Mouse (Mus musculus): ENCODE data around the gene Nop58.
"Not testable (repeated sequence)": the region's sequence is repeated elsewhere in the genome, so short reads cannot be mapped to it uniquely, and the experiment has no call there.

Gene Nop58

GRCm38 (mm10) chr1:59719900-59720299, 35.1 kb downstream of the Nop58 start:
- no peak for DNase-seq (ENCODE audit: low spot score in 2 of 2)

- DNase-seq (ENCODE audit: low spot score in 2 of 2): no peak
These were observed 40.9 kb downstream of the Nop58 start for GRCm38 (mm10) chr1:59725661-59726060.

DNA sequence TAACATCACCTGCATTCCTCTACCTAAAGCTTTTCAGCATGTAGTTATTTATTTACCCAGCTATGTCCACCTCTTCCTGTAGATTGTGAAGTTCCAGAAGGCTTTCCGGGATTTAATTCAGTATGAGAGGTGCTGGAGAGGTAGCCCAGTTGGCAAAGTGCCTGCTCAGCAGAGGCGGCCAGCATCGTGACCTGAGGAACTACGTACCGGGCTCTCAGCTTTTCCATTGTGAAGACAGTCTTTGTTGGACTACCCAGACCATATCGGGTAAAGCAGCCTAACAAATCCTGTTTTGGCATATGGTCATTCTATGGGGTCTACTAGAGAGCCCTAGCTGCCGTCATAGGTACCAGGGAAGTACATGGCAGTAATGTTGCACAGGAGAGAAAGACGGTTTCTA, 45.3 kb downstream of the Nop58 start:
- no peak for DNase-seq (ENCODE audit: low spot score in 2 of 2)

DNA sequence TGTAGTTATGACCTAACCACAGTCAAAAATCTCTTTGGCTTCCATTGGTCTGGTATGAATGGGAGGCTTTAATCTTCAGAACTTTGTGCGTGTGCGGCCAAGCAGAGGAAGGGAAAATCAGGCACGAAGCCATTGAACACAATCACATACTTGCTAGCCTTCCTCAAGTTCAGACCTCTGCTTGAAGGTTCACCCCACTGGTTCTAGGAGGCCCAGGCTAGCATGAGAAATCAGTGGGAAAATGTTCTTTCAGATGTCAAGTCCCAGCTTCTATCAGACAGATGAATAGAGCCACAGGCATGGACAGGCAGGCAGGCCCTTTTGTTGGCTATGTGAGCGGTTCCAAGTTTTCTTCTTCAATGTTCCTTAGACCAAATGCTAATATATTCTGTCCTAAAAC, 46.0 kb downstream of the Nop58 start:
- no peak for DNase-seq (ENCODE audit: low spot score in 2 of 2)

- DNase-seq (ENCODE audit: low spot score in 2 of 2): peak; percentile 8 to 12
These were observed 49.3 kb downstream of the Nop58 start for GRCm38 (mm10) chr1:59734076-59734475.

DNA sequence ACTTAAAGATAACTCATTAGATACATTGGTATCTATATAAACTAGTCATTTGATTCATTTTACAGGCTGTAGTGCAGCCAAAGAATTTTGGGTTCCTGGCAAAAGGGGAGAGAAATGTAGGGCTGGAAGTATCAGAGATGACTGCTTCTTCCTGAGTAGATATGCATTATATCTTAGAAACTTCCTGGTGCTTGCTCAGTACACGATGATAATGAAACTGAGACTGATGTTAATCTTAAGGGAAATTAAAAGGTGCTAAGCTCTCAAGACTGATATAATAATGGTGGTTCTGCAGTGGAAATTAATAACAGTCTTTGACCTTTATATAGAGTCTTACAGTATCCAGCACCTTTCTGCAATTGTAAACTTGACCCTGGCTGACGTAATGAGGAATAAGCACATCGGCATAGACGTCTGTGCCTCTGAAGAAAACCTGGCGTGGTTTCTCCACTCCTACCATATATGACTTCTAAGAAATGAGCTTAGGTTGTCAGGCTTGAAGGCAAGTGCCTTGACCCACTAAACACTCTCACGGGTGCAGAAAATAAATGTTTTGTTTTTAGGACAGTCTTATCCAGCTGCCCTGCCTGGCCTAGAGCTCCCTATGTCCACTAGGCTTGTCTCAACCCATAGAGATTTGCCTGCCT, 54.1 kb downstream of the Nop58 start:
- no peak for DNase-seq (ENCODE audit: low spot score in 2 of 2)

- DNase-seq (ENCODE audit: low spot score in 2 of 2): no peak
These were observed 55.0 kb downstream of the Nop58 start for GRCm38 (mm10) chr1:59739577-59740354.

GRCm38 (mm10) chr1:59749047-59749446, 64.3 kb downstream of the Nop58 start:
- no peak for DNase-seq (ENCODE audit: low spot score in 2 of 2)

- DNase-seq (ENCODE audit: low spot score in 2 of 2): not testable (repeated sequence)
These were observed 65.0 kb downstream of the Nop58 start for GRCm38 (mm10) chr1:59749724-59750123.

- DNase-seq (ENCODE audit: low spot score in 2 of 2): no peak
These were observed 70.5 kb downstream of the Nop58 start for GRCm38 (mm10) chr1:59755298-59755697.

DNA sequence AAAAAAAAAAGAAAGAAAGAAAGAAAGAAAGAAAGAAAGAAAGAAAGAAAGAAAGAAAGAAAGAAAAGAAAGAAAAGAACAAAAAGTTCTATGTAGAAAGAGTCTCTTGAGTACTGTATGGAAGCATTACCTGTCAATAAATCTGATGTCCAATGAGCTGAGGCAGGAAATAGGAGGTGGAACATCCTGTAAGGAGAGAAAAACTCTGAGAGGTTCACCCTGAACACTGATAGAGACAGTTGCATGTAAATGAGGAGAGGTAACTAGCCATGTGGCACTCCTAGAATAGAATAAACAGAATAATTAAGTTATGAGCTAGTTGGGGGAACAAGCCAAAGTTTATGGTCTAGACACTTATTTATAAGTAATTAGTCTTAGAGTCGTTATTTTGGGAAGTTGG, 73.6 kb downstream of the Nop58 start:
- DNase-seq (ENCODE audit: low spot score in 2 of 2): no peak

- DNase-seq (ENCODE audit: low spot score in 2 of 2): peak; percentile 30 to 37
These were observed 77.4 kb downstream of the Nop58 start for GRCm38 (mm10) chr1:59762208-59762607.

- DNase-seq (ENCODE audit: low spot score in 2 of 2): peak; percentile 50 to 70
These were observed 77.9 kb downstream of the Nop58 start for GRCm38 (mm10) chr1:59762651-59763163.

GRCm38 (mm10) chr1:59763164-59763768, 78.5 kb downstream of the Nop58 start, which contains the start of gene Bmpr2:
Gene Bmpr2 (plus strand): TSS chr1:59763400.
- peak; percentile 72 to 79 for DNase-seq (ENCODE audit: low spot score in 2 of 2)

DNA sequence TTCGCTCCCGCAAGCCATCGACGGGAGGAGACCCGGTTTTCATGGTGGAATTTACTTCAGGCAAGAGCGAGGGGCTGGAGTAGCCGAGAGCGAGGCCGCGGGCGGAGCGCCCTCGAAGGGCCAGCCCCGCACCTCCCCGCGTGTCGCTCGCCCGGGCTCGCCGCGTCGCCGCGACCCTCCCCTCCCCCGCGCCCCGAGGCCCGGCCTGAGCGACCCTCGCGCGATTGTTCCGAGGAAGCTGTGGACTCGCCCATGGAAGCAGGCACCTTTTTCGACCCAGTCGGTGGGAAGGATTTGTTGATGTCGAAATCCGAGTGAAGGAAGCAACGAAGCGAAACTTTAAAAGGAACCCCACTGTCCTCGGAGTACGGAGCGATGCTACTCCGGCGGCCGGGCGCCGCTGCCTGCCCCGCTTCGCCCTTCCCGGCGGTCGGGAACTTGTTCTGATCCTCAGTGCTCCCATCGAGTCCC, 79.0 kb downstream of the Nop58 start:
- peak; percentile 32 to 42 for DNase-seq (ENCODE audit: low spot score in 2 of 2)

GRCm38 (mm10) chr1:59764407-59764971, 79.7 kb downstream of the Nop58 start:
- DNase-seq (ENCODE audit: low spot score in 2 of 2): peak; percentile 22 to 27

GRCm38 (mm10) chr1:59765279-59765678, 80.5 kb downstream of the Nop58 start:
- no peak for DNase-seq (ENCODE audit: low spot score in 2 of 2)

- DNase-seq (ENCODE audit: low spot score in 2 of 2): no peak
These were observed 81.9 kb downstream of the Nop58 start for GRCm38 (mm10) chr1:59766626-59767025.

Measured in frontal cortex, postnatal 14 days (tissue).